Mouse (Mus musculus) ZHBTc4 (cell line): Measurements from ENCODE around the gene Cryzl1.
"Not testable (repeated sequence)": the region's sequence is repeated elsewhere in the genome, so short reads cannot be mapped to it uniquely, and the experiment has no call there.

Experiments used
- DNase-seq: peaks from one replicate; pipeline ENCODE4 v3.0.0-alpha.2; 2011; ENCODE audit warnings: low read depth, low spot score

The Cryzl1 gene

DNA sequence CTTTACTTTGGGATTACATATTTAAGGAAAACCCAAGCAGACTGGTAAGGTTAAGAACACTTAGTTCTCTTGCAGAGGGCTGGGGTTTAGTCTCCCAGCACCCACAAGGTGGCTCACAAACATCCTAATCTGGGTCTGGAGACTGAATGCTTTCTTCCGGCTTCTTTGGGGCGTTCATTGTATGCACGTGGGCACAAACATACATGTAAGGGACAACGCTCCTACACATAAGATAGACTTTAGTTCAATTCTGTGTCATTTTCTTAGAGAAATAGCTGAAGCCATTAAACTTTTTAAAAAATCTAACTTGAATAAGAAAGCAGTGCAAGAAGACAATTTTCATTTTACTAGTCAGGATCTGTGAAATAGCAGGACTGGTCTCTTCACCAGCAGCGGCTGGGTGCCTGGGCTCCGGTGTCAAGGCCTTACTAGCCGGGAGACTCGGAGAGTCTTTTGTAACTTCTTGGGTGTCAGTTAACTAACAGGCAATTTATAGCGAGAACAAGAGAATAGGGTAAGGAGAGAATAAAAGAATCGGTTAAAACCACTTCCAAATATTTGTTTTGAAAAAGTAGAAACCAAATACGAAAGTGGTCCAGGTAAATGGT is 82.7 kb downstream of the Cryzl1 start:
- DNase-seq = peak; percentile 55

DNA sequence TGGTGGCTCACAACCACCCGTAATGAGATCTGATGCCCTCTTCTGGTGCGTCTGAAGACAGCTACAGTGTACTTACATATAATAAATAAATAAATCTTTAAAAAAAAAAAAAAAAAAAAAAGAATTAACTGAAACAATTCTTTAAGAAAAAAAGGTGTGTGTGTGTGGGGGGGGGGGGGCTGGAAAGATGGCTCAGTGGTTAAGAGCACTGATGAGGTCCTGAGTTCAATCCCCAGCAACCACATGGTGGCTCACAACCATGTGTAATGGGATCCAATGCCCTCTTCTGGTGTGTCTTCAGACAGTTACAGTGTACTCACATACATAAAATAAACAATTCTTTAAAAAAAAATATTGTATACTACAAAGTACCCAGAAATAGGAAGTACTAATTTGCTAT is 83.4 kb downstream of the Cryzl1 start:
- not testable (repeated sequence) for DNase-seq

DNA sequence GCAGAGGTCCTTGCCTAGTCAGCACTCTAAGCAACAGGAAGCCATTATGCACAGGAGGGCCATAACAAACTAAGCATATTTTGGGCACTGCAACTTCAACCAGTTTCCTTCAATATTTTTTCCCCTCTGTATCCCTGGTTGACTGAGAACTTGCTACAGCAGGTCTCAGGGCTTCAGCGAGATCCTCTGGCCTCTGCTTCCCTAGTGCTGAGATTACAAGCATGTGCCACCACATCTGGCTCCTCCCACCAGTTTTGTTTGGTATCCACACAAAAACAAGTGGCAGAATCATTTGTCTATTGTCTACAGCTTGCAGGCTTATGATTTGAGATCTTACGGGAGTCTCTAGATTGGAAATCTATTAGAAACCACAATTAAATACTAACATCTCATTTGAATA is 83.9 kb downstream of the Cryzl1 start:
- no peak for DNase-seq

DNA sequence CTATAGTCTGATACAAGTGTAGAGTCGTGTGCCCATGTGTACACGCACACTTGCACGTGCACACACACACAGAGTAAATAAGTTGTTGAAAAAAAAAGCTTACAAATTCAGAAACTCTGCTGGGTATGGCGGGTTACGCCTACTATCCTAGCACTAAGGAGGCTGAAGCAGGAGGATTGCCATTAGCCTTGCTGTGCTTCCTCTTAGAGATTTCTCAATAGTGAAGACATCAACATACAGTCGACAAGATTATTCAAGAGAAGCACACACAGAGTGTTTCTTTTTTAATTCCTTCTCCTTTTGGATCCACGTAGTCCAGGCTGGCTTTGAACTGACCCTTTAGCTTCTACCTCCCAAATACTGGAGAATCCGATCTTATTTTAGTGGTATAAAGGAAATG is 88.6 kb downstream of the Cryzl1 start:
- no peak for DNase-seq

DNA sequence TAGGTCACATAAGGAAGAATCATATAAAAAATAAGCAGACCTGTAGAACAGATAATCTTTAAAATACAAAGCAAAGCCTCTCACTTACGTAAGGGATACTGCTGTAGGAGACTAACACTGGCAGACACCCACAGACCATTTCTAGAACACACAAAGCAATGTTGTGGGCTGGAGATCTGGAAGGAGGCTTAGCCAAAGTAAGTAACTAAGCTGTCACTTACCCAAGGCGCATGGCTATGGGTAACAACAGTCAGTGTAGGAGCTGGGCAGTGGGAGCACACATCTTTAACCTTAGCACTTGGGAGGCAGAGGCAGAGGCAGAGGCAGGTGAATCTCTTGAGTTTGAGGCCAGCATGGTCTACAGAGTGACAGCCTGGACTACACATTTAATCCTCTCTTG is 89.1 kb downstream of the Cryzl1 start:
- DNase-seq = no peak
